Mouse (Mus musculus): ENCODE results near the gene Aox2.

Gene Aox2

GRCm38 (mm10) chr1:58288091-58288490 lies 10.0 kb downstream of the Aox2 start:
- in situ Hi-C loops (cut with MboI): loop anchor here (25.0 kb wide), 1 partner anchor 876 kb away; the partner anchor contains the start of genes Maip1 and Tyw5

GRCm38 (mm10) chr1:58289863-58290469 lies 11.8 kb downstream of the Aox2 start:
- in situ Hi-C loops (cut with MboI): loop anchor here (25.0 kb wide), 1 partner anchor 878 kb away; the partner anchor contains the start of genes Maip1 and Tyw5

- in situ Hi-C loops (cut with MboI): loop anchor here (25.0 kb wide), 1 partner anchor 879 kb away; the partner anchor contains the start of genes Maip1 and Tyw5
Measured at GRCm38 (mm10) chr1:58291394-58292300, 13.5 kb downstream of the Aox2 start.

DNA sequence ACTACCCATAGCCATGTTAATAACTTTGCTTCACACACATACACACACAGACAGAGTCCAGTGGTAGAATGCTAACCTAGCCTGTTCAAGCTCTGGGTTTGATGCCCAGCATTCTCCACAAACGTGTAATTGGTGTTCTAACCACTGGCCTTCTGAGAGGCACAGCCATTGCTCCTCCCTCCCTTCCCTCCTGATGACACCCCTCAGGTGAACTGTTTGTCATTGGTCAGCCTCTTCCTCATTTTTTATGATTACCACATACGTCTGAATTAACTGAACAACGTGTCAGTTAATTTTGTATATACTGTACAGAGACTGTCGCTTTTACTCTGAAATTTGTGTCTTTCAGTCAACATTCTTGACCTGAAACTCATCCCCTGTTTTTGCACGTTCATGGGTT lies 16.6 kb downstream of the Aox2 start:
- in situ Hi-C loops (cut with MboI): loop anchor here (25.0 kb wide), 1 partner anchor 882 kb away; the partner anchor contains the start of genes Maip1 and Tyw5

DNA sequence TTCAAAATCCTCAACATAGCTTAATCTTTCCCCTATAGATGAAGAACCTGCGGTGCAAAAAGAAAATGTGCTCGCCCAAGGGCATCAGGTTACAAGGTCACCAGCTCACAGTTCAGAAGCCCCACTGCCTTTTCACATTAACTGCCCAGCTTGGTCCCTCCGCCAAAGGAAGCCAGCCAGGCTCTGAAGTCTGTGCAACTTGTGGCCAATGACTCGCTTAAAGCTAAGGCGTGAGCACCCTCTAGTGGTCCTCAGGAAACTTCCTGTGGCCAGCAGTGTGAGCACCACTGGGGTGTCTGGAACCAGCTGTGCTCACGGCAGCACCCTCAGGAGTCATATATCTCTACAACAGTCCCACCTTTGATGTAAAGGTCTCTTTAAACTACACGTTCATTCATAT lies 18.2 kb downstream of the Aox2 start:
- in situ Hi-C loops (cut with MboI): loop anchor here (25.0 kb wide), 1 partner anchor 884 kb away; the partner anchor contains the start of genes Maip1 and Tyw5

DNA sequence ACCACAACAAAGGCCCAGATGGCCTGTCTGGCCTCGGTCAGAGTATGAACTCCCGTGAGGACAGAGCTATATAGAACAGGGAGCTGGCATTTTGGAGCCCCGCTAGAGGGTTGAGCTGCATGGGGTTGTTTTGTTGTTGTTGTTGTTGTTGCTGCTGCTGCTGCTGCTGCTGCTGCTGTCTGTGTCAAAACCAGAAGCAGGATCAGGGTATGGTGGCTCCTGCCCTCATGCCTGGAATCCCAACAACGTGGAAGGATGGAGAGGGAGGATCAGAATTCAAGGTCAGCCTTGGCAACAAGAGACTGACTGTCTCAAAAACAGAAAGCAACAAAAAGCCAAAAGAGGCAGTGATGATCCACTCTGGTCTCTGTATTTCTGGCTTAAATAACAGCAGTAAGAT lies 18.7 kb downstream of the Aox2 start:
- in situ Hi-C loops (cut with MboI): loop anchor here (25.0 kb wide), 1 partner anchor 885 kb away; the partner anchor contains the start of genes Maip1 and Tyw5

- in situ Hi-C loops (cut with MboI): loop anchor here (25.0 kb wide), 1 partner anchor 886 kb away; the partner anchor contains the start of genes Maip1 and Tyw5
Measured at GRCm38 (mm10) chr1:58298347-58298746, 20.2 kb downstream of the Aox2 start.

- in situ Hi-C loops (cut with MboI): no loop called here
Measured at GRCm38 (mm10) chr1:58301073-58301472, 22.9 kb downstream of the Aox2 start.

DNA sequence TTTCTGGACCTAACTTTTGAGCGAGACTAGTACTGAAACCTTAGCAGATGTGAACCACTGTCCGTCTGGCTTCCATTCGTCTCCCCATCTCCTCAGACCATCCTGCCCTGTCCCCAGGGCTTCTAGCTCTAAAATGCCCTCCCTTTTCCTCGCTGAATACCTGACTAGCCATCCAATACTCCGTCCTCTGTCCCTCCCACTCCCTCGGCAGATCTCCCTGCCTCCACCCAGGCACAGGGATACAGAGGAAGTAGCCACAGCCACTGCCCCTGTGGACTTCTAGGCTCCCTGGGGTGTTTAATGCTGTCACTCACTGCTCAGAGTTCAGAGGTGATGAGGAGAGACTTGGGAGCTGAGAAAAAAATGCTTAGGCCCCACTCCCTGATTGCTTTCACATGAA lies 23.9 kb downstream of the Aox2 start:
- in situ Hi-C loops (cut with MboI): no loop called here

DNA sequence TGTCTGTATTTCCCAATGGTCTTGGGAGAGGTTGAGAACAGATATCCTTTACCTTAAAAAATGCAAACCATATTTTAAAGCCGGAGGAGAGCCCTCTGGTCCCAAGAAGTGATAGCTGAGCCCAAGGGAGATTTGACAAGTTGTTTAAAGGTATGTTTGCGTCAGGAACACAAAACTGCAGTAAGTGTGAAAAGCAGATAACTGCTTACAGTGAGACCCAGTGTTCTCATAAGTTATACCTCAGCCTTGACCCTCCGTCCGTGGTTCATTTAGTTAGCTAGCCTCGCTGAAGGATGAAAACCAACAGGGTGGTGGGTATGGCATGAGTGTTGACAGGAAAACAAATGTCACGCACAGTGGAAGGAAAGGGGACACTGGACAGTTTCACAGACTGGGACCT lies 24.9 kb downstream of the Aox2 start:
- in situ Hi-C loops (cut with MboI): no loop called here

- in situ Hi-C loops (cut with MboI): no loop called here
Measured at GRCm38 (mm10) chr1:58303726-58304125, 25.6 kb downstream of the Aox2 start.

DNA sequence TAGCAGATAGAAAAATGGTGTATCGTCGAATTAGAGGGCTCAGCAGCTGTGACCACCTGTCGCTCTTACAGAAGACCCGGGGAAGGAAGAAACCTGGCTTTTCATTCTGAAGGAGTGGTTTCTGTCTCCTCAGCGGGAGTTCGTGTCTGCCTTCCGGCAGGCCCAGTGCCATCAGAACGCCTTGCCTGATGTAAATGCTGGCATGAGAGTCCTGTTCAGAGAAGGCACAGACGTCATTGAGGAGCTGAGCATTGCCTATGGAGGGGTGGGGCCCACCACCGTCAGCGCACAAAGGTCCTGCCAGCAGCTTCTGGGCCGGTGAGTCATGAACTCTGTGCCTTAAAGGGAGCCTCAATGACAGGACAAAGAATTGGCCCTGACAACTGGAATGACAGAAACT lies 26.2 kb downstream of the Aox2 start:
- in situ Hi-C loops (cut with MboI): no loop called here

- in situ Hi-C loops (cut with MboI): no loop called here
Measured at GRCm38 (mm10) chr1:58307181-58307580, 29.1 kb downstream of the Aox2 start.

- in situ Hi-C loops (cut with MboI): no loop called here
Measured at GRCm38 (mm10) chr1:58308594-58308993, 30.5 kb downstream of the Aox2 start.

GRCm38 (mm10) chr1:58309853-58310252 lies 31.7 kb downstream of the Aox2 start:
- in situ Hi-C loops (cut with MboI): no loop called here

- in situ Hi-C loops (cut with MboI): no loop called here
Measured at GRCm38 (mm10) chr1:58311221-58311864, 33.2 kb downstream of the Aox2 start.

- in situ Hi-C loops (cut with MboI): no loop called here
Measured at GRCm38 (mm10) chr1:58313173-58313572, 35.0 kb downstream of the Aox2 start.

DNA sequence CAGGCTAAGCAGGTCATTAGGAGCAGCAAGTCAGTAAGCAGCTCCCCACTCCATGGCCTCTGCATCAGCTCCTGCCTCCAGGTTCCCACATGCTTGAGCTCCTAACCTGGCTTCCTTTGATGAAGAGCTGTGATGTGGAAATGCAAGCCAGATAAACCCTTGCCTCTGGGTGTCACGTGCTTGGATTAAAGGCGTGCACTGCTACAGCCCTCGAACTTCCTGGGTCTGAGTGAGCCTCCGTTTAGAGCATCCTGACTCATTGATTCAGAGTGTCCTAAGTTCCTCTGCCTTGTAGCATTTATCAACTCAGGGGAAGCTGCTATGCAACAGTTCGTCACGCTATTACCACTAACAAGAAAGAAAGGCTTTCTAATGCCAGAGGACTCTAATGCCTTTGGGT lies 37.4 kb downstream of the Aox2 start:
- in situ Hi-C loops (cut with MboI): no loop called here

DNA sequence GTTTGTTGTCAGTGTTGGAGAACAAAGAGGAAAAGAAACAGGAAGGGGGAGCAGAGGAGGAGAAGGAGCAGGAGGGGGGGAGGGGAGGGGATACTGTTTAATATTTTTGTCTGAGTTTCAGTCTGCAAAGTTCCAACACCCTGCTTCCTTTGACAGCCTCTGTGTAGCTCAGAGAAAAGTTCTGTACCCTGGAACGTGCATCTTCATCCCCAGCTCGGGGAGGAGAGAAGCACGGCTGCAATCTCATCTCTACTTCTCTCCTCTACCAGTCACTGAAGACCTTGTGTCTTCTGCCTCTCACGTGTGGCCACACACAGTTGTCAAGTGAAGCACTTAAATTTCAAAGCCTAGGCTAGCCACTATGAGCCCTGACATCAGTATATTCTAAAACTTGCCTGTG lies 55.1 kb downstream of the Aox2 start:
- in situ Hi-C loops (cut with MboI): no loop called here

- in situ Hi-C loops (cut with MboI): no loop called here
Measured at GRCm38 (mm10) chr1:58339901-58340300, 61.8 kb downstream of the Aox2 start.

DNA sequence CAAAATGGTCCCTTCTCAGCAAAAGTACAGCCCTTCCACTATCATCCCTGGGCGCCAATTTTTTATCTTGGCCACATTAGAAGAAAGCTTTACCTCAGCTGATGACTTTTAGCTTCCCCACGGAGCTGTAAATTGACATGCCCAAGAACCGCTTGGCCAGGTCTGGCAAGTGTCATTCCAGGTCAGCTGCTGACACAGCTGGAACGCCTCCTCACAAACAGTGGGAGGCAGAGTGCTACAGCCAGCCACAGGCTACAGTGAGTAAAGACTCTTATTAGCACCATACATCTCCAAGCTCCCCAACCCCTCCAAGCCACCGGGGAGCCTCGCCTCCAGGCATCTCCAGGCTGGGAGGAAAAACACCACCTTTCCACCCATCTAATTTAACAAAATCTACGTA lies 63.5 kb downstream of the Aox2 start:
- in situ Hi-C loops (cut with MboI): no loop called here

DNA sequence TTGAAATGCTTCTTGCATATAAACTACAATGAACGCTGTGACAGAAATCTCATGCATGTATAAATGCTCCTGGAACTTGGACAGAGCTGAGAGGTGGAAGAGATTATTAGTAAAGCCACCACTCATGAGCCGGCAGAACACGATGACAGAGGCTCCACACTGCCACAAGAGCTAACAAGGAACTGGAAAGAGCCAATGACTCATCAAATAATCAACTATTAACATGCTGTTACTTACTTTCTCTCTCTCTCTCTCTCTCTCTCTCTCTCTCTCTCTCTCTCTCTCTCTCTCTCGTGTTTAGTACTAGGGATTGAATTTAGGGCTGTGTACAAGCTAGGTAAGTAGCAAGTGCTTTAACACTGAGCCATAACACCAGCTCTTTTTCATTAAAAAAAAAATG lies 65.7 kb downstream of the Aox2 start:
- in situ Hi-C loops (cut with MboI): no loop called here

Measured in mature B cell (primary cell).